Mouse (Mus musculus) small intestine, adult 2 months (tissue): ENCODE results near the gene Helb.

ENCODE experiments used
- CTCF ChIP-seq: fragments of 200-500 bp; IDR thresholded peaks from 2 replicates; pipeline ENCODE4 v1.5.1; 2012; ENCODE audit warnings: low read depth, mild to moderate bottlenecking, control low read depth, inconsistent platforms, low read length, moderate library complexity, mixed read lengths; ENCODE audit not compliant: insufficient replicate concordance, insufficient read length; ENCODE audit errors: extremely low read depth
- POLR2A ChIP-seq: fragments of 200-500 bp; IDR thresholded peaks from 2 replicates; pipeline ENCODE4 v1.6.1; 2012; ENCODE audit warnings: low read depth, mild to moderate bottlenecking, control low read depth, inconsistent platforms, low read length, moderate library complexity

DNA sequence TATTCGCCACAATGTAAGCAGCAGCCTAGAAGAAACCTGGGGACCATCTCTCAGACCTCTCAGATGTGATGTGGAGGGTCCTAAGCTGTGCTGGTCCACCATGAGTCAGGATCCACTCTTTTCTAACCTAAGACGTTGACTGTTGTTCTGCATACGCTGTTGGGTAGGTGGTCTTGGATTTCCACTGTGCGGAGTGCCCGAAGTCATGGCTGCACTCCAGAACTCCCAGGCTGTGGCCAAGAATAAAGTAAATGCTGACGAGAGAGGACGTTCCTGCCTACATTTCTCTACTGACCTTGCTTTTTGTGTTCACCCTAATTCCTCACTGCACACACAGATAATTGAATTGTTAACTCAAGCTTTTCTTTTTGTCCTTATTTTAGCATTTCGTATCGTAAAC is 78.9 kb downstream of the Helb start:
- no peak for TF ChIP-seq CTCF
- TF ChIP-seq POLR2A: no peak
